Mouse (Mus musculus) hindbrain, postnatal 0 days (tissue): ENCODE measurements around the gene Cux1. TPM values are rescaled to one million over a fixed set of nuclear protein-coding genes. Genes with fewer than 3 reads are reported as not detected.

Source experiments
- ATAC-seq: fragments of 200-750 bp; cut with Nextera tagmentation; 2 replicates; pipeline ENCODE4 v1.8.0; 2017; ENCODE audit warnings: mild to moderate bottlenecking, moderate TSS enrichment, moderate library complexity
- DNase-seq: peaks from one replicate; pipeline ENCODE4 v3.0.0-alpha.2; 2015; ENCODE audit warnings: low spot score
- H3K27ac ChIP-seq: fragments of 300-500 bp; sonication (generic); 2 replicates; pipeline ENCODE4 v1.5.1; 2014; ENCODE audit warnings: mild to moderate bottlenecking
- H3K27me3 ChIP-seq: fragments of 300-500 bp; sonication (generic); 2 replicates; pipeline ENCODE4 v1.6.1; 2014; ENCODE audit warnings: low read length, mixed read lengths; ENCODE audit not compliant: insufficient read depth
- H3K36me3 ChIP-seq: fragments of 300-500 bp; sonication (generic); 2 replicates; pipeline ENCODE4 v1.6.1; 2014; ENCODE audit warnings: low read length, mixed read lengths; ENCODE audit not compliant: insufficient read depth
- H3K4me1 ChIP-seq: fragments of 300-500 bp; sonication (generic); 2 replicates; pipeline ENCODE4 v1.6.1; 2014; ENCODE audit warnings: antibody characterized with exemption, low read length, mixed read lengths; ENCODE audit not compliant: insufficient read depth
- H3K4me2 ChIP-seq: fragments of 300-500 bp; sonication (generic); 2 replicates; pipeline ENCODE4 v1.6.1; 2014; ENCODE audit warnings: low read depth, mild to moderate bottlenecking, low read length, moderate library complexity, mixed read lengths
- H3K4me3 ChIP-seq: fragments of 300-500 bp; sonication (generic); 2 replicates; pipeline ENCODE4 v1.5.1; 2014; ENCODE audit warnings: low read length
- H3K9ac ChIP-seq: fragments of 300-500 bp; sonication (generic); replicated peaks from 2 replicates; pipeline ENCODE4 v1.6.1; 2014; ENCODE audit warnings: mild to moderate bottlenecking, low read length, moderate library complexity, mixed read lengths
- H3K9me3 ChIP-seq: fragments of 300-500 bp; sonication (generic); 2 replicates; pipeline ENCODE4 v1.6.1; 2016; ENCODE audit warnings: low read length, mixed read lengths
- CTCF ChIP-seq: IDR thresholded peaks from 2 replicates; pipeline ENCODE4 v1.5.1; 2016; ENCODE audit warnings: antibody characterized with exemption, control low read depth, low read depth
- WGBS: fragments of 180-500 bp; shearing (Covaris S2); extraction: QIAGEN DNeasy Blood & Tissue Kit; methylation state at CpG from one replicate; pipeline ENCODE4 v1.1.7; 2014; 5-methylcytosine and 5-hydroxymethylcytosine counted together
- polyA plus RNA-seq: library from polyadenylated mRNA; unstranded; fragments of >200 nt; fragmentation: Nextera tagmentation; extraction: Ambion mirVana; gene quantifications from 2 replicates; pipeline ENCODE4 v1.2.1, GENCODE M21; 2015
- total RNA-seq: library from RNA; depleted of rRNA; stranded (reverse); fragments of >200 nt; gene quantifications from 2 replicates; pipeline ENCODE4 v1.2.3, GENCODE M21; 2014

The Cux1 gene
- total and polyA plus RNA-seq, 2 experiments from 2014 or later, result 86.3 to 137 TPM

GRCm38 (mm10) chr5:136458893-136459499 is 108.3 kb downstream of the Cux1 start:
- H3K9me3 ChIP-seq, result no peaks in the 10 kb centered on the region
- WGBS, result 84% methylated on average over 11 of the region's 11 CpGs
- no peak overlapping the region for H3K27ac ChIP-seq
- DNase-seq (no peak), ATAC-seq (no peak)
- H3K36me3 ChIP-seq, result no peaks in the 10 kb centered on the region
- H3K27me3 ChIP-seq, result no peaks in the 10 kb centered on the region
- no peak for TF ChIP-seq CTCF
- 0 out of 2 replicates have a peak, but pooled peaks cover 3% of the 10 kb centered on the region for H3K4me1 ChIP-seq
- no peak overlapping the region for H3K4me3 ChIP-seq
- H3K9ac ChIP-seq, result no peak overlapping the region
- H3K4me2 ChIP-seq, result no peak overlapping the region

DNA sequence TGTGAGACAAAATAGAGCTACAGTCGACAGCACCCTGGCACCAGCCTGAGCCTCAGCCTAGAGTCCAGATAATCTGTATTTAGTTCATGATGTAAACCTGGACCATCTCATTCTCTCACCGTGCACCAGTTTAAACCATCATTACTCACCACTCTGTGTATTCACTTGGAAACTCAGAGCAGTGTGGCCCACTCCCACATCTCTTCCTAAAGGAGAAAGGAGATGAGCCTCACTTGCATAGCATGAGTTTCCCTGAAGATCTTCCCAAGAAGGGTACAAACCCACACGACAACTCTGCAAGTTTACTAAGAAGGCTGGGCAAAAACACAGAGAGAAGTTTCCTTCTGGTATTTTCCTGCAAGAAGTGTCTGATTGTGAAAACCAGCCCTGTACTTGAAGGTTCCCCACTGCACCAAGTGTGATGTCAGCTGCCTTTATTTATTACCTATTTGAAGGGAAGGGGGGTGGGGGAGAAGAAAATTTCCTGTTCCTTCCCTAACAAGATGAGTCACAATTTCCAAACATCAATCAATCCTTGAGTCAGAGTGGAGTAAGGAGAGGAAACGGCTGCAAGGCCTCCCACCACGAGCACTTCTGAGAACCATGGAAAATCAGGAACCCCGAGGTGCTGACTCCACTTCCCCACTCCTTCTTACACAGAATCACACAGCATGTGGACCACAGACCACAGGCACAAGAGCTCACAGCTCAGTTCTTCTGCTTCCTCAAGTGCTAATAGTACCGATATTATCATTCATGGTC is 109.0 kb downstream of the Cux1 start:
- Histone ChIP-seq H3K9ac (no peak overlapping the region), H3K27me3 (no peaks in the 10 kb centered on the region), H3K27ac (no peak overlapping the region), H3K4me1 (0 out of 2 replicates have a peak, but pooled peaks cover 3% of the 10 kb centered on the region), H3K9me3 (no peaks in the 10 kb centered on the region), H3K4me3 (no peak overlapping the region), H3K4me2 (no peak overlapping the region), H3K36me3 (no peaks in the 10 kb centered on the region)
- WGBS, result 63% methylated on average over 7 of the region's 7 CpGs
- DNase-seq (peak; percentile 6), ATAC-seq (no peak)
- no peak for TF ChIP-seq CTCF

DNA sequence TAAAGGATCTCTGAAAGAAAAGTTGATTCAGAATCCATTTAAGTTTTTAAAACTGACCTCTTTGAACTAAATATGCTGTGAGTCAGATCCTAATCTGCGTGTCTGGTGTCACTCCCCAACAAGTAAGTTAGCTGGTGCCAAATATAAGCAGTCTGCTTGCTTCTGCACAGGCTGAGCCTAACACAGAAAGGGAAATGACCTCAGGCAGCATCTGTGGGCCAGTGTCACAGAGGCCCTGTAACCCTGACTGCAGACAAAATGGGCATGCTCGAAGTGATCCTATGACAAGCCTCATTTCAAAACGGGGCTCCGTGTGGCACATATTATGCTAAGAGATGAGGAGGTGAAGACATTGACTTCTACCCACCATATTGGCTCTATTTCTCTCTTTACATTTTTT is 110.9 kb downstream of the Cux1 start:
- no peak for TF ChIP-seq CTCF
- Histone ChIP-seq H3K27ac (no peak overlapping the region), H3K27me3 (no peaks in the 10 kb centered on the region), H3K4me2 (no peak overlapping the region), H3K9ac (no peak overlapping the region), H3K9me3 (no peaks in the 10 kb centered on the region), H3K36me3 (no peaks in the 10 kb centered on the region), H3K4me1 (0 out of 2 replicates have a peak, but pooled peaks cover 3% of the 10 kb centered on the region), H3K4me3 (no peak overlapping the region)
- ATAC-seq, result no peak
- DNase-seq, result no peak
- WGBS, result 88% methylated on average over 4 of the region's 4 CpGs

GRCm38 (mm10) chr5:136452681-136453080 is 114.6 kb downstream of the Cux1 start:
- Histone ChIP-seq H3K27me3 (no peaks in the 10 kb centered on the region), H3K4me3 (no peak overlapping the region), H3K36me3 (no peaks in the 10 kb centered on the region), H3K9me3 (no peaks in the 10 kb centered on the region), H3K9ac (no peak overlapping the region), H3K27ac (no peak overlapping the region), H3K4me1 (no peaks in the 10 kb centered on the region), H3K4me2 (no peak overlapping the region)
- TF ChIP-seq CTCF, result no peak
- 94% methylated on average over 3 of the region's 3 CpGs for WGBS
- ATAC-seq, result no peak
- no peak for DNase-seq

GRCm38 (mm10) chr5:136449801-136450200 is 117.5 kb downstream of the Cux1 start:
- Histone ChIP-seq H3K4me2 (no peak overlapping the region), H3K9me3 (no peaks in the 10 kb centered on the region), H3K4me3 (no peak overlapping the region), H3K4me1 (no peaks in the 10 kb centered on the region), H3K27ac (no peak overlapping the region), H3K36me3 (no peaks in the 10 kb centered on the region), H3K9ac (no peak overlapping the region), H3K27me3 (no peaks in the 10 kb centered on the region)
- TF ChIP-seq CTCF, result no peak
- ATAC-seq (no peak), DNase-seq (no peak)

GRCm38 (mm10) chr5:136445967-136446366 is 121.3 kb downstream of the Cux1 start:
- WGBS, result 70% methylated on average over 5 of the region's 5 CpGs
- ATAC-seq (no peak), DNase-seq (no peak)
- no peak for TF ChIP-seq CTCF
- H3K4me3 ChIP-seq, result no peak overlapping the region
- no peaks in the 10 kb centered on the region for H3K9me3 ChIP-seq
- no peak overlapping the region for H3K9ac ChIP-seq
- no peaks in the 10 kb centered on the region for H3K27me3 ChIP-seq
- no peak overlapping the region for H3K4me2 ChIP-seq
- no peaks in the 10 kb centered on the region for H3K36me3 ChIP-seq
- H3K4me1 ChIP-seq, result no peaks in the 10 kb centered on the region; the same call in none of the 2 replicates
- H3K27ac ChIP-seq, result no peak overlapping the region
